Mouse (Mus musculus) ES-E14 (cell line): ENCODE results near the gene Mmp27. TPM values are rescaled to one million over a fixed set of nuclear protein-coding genes. Genes with fewer than 3 reads are reported as not detected.

Source experiments
- DNase-seq: peaks from one replicate; pipeline ENCODE4 v3.0.0-alpha.2; 2013; ENCODE audit warnings: low read depth, low spot score
- H3K27ac ChIP-seq: 2 replicates; pipeline ENCODE4 v1.5.1; 2012; ENCODE audit warnings: low read depth, mild to moderate bottlenecking, low read length, moderate library complexity, mixed read lengths; ENCODE audit not compliant: poor library complexity, insufficient read depth, severe bottlenecking
- H3K36me3 ChIP-seq: 2 replicates; pipeline ENCODE4 v1.6.1; 2012; ENCODE audit warnings: mild to moderate bottlenecking, low read length, moderate library complexity, mixed read lengths; ENCODE audit not compliant: control insufficient read depth, poor library complexity, insufficient read depth, severe bottlenecking
- H3K4me1 ChIP-seq, 2 experiments: fragments of 150-350 bp in 1 of 2; sonication (generic) in 1 of 2; 2 replicates each; pipeline ENCODE4 v1.6.1; 2012; ENCODE audit warnings: low read length in 2 of 2, mild to moderate bottlenecking in 1 of 2, mixed read lengths in 1 of 2; ENCODE audit not compliant: control insufficient read depth in 2 of 2, insufficient read depth in 2 of 2, poor library complexity in 1 of 2
- H3K4me3 ChIP-seq, 2 experiments: fragments of 150-350 bp in 1 of 2; sonication (generic) in 1 of 2; 2 replicates each; pipeline ENCODE4 v1.5.1; 2012; ENCODE audit warnings: low read length in 2 of 2, low read depth in 1 of 2, mild to moderate bottlenecking in 1 of 2, mixed read lengths in 1 of 2; ENCODE audit not compliant: insufficient read depth in 1 of 2, poor library complexity in 1 of 2, severe bottlenecking in 1 of 2
- H3K9ac ChIP-seq: 2 replicates; pipeline ENCODE4 v1.6.1; 2012; ENCODE audit warnings: low read depth, mild to moderate bottlenecking, low read length, mixed read lengths; ENCODE audit not compliant: poor library complexity, insufficient read depth, severe bottlenecking
- H3K9me3 ChIP-seq: fragments of 150-350 bp; sonication (generic); 2 replicates; pipeline ENCODE4 v1.6.1; 2012; ENCODE audit warnings: low read depth, mild to moderate bottlenecking, low read length; ENCODE audit not compliant: control insufficient read depth, insufficient read depth
- CHD2 ChIP-seq: IDR thresholded peaks from 2 replicates; pipeline ENCODE4 v1.6.1; 2014; ENCODE audit warnings: mild to moderate bottlenecking, low read depth, low read length, inconsistent platforms
- HCFC1 ChIP-seq: IDR thresholded peaks from 2 replicates; pipeline ENCODE4 v1.6.1; 2012; ENCODE audit warnings: low read length, inconsistent platforms, borderline replicate concordance; ENCODE audit not compliant: insufficient read depth
- MAFK ChIP-seq: IDR thresholded peaks from 2 replicates; pipeline ENCODE4 v1.6.1; 2014; ENCODE audit warnings: mild to moderate bottlenecking, low read depth, low read length, inconsistent platforms; ENCODE audit not compliant: insufficient read depth
- ZC3H11A ChIP-seq: IDR thresholded peaks from 2 replicates; pipeline ENCODE4 v1.6.1; 2012; ENCODE audit warnings: low read depth, mild to moderate bottlenecking, inconsistent platforms, low read length, borderline replicate concordance
- ZNF384 ChIP-seq: IDR thresholded peaks from 2 replicates; pipeline ENCODE4 v1.6.1; 2012; ENCODE audit warnings: low read depth, low read length, inconsistent platforms
- in situ Hi-C, 2 experiments: fragments of 600-800 bp; cut with MboI; formaldehyde crosslinking; loops; one replicate each; pipeline ENCODE4 v1.15.1; 2025; ENCODE audit warnings: low sequenced_read_pairs in 2 of 2, inconsistent platforms in 1 of 2; ENCODE audit not compliant: unreplicated experiment in 2 of 2
- total RNA-seq: library from RNA; depleted of rRNA; stranded (reverse); fragments of 300-350 nt; gene quantifications from 2 replicates; pipeline ENCODE4 v1.2.3, GENCODE M21; 2012

Gene Mmp27
- total RNA-seq, 1 experiment: not detected

GRCm38 (mm10) chr9:7558221-7559017, 12.8 kb upstream of the Mmp27 start, which contains the start of gene Mmp8:
Gene Mmp8 (plus strand): TSS chr9:7558456.
- in situ Hi-C loops: no loop called here

DNA sequence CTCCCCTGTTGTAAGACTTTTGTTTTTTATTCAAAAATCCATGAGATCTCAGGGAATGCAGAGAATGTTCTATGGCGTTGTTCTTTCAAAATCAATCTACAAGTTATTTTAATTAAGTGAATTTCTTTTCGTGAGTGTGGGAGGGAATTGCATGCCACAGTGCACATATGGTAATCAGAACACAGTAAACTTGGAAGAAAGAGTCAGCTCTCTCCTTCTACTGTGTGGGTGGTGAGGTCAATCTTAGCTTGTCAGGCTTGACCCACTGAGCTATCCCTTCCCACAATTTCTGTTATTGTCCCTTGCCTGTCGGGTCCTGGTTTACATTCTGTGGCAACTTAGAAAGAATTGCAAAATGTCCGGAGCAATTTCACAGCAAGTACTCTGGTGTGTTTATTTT, 11.2 kb upstream of the Mmp27 start:
- Histone ChIP-seq H3K4me3 (no peak overlapping the region), H3K27ac (no peak overlapping the region), H3K9me3 (no peaks in the 10 kb centered on the region), H3K36me3 (no peaks in the 10 kb centered on the region), H3K9ac (no peak overlapping the region), H3K4me1 (no peaks in the 10 kb centered on the region)
- TF ChIP-seq MAFK (no peak), CHD2 (no peak), ZNF384 (no peak), ZC3H11A (no peak), HCFC1 (no peak)
- in situ Hi-C loops: no loop called here
- no peak for DNase-seq

More at GRCm38 (mm10) chr9:7558221-7559017, 12.8 kb upstream of the Mmp27 start, which contains the start of gene Mmp8:
- Histone ChIP-seq H3K27ac (no peak within 1 kb of the TSS), H3K4me1 (no peaks in the 10 kb centered on the region), H3K9ac (no peak within 1 kb of the TSS), H3K9me3 (no peaks in the 10 kb centered on the region), H3K36me3 (no peaks in the 10 kb centered on the region), H3K4me3 (no peak within 1 kb of the TSS)
- no peak for DNase-seq
- TF ChIP-seq ZNF384 (no peak), MAFK (no peak), HCFC1 (no peak), ZC3H11A (no peak), CHD2 (no peak)

DNA sequence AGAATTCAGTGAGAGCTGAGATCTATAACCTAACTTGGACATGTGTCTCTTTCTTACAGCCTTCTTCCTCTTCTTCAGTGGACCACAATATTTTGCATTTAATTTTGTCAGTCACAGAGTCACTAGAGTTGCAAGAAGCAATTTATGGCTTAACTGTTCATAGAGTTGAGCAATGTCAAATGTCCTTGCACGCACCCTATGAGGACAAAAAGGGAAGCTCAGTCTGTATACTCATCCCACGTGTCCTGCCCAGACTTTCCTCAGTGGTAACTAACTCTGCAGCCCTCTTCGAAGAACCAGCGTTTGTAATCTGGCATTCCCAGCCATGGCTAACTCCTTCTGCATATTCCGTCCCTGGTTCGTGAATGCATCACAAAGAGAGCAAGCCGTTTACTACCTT, 3.8 kb upstream of the Mmp27 start:
- H3K36me3 ChIP-seq: no peaks in the 10 kb centered on the region
- DNase-seq: no peak
- H3K27ac ChIP-seq: no peak overlapping the region
- no peak overlapping the region for H3K9ac ChIP-seq
- no peak overlapping the region for H3K4me3 ChIP-seq
- H3K4me1 ChIP-seq: no peaks in the 10 kb centered on the region
- in situ Hi-C loops: no loop called here
- no peaks in the 10 kb centered on the region for H3K9me3 ChIP-seq
- TF ChIP-seq ZNF384: no peak
- no peak for TF ChIP-seq ZC3H11A
- TF ChIP-seq CHD2: no peak
- no peak for TF ChIP-seq HCFC1
- TF ChIP-seq MAFK: no peak

DNA sequence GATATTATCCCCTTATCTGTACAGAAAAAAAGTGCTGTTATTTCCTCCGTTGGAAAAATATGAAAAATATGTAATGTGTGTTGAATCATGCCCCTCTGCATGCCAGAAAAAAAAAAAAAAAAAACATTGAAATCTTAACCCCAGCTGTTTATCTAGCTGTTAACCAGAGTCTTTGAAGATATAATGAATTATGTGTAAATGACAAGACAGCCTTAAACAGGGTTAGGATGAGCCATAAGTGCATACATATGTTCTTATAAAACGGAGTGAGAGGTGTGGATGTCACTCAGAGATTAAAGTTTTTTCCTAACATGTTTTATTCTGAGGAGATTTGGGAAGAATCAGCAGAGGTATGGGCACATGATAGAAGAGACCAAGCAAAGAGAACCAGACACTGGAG, 3.3 kb upstream of the Mmp27 start:
- H3K27ac ChIP-seq: no peak overlapping the region
- no peaks in the 10 kb centered on the region for H3K36me3 ChIP-seq
- no peak overlapping the region for H3K4me3 ChIP-seq
- no peaks in the 10 kb centered on the region for H3K9me3 ChIP-seq
- no peak overlapping the region for H3K9ac ChIP-seq
- in situ Hi-C loops: no loop called here
- no peaks in the 10 kb centered on the region for H3K4me1 ChIP-seq
- TF ChIP-seq MAFK (no peak), ZC3H11A (no peak), ZNF384 (no peak), CHD2 (no peak), HCFC1 (no peak)
- DNase-seq: no peak
